Mouse (Mus musculus) CH12.LX (cell line): Measurements from ENCODE around the gene Grm2. TPM values are rescaled to one million over a fixed set of nuclear protein-coding genes. Genes with fewer than 3 reads are reported as not detected.

Experiments
- DNase-seq: peaks from one replicate; pipeline ENCODE4 v3.0.0-alpha.2; 2013; ENCODE audit errors: extremely low read depth
- H3K27ac ChIP-seq: 2 replicates; pipeline ENCODE4 v1.5.1; 2012; ENCODE audit warnings: low read depth, mild to moderate bottlenecking, control low read depth, moderate library complexity; ENCODE audit not compliant: insufficient read depth
- H3K27me3 ChIP-seq: replicated peaks from 2 replicates; pipeline ENCODE3; 2012; ENCODE audit warnings: inconsistent platforms
- H3K36me3 ChIP-seq, 2 experiments: replicated peaks in 1 of 2; 2 replicates each; pipeline versions ENCODE3 to v1.6.1; 2012; ENCODE audit warnings: inconsistent platforms in 1 of 2, low read length in 1 of 2, mild to moderate bottlenecking in 1 of 2, mixed read lengths in 1 of 2, moderate library complexity in 1 of 2; ENCODE audit not compliant: control insufficient read depth in 1 of 2, insufficient read depth in 1 of 2
- H3K4me1 ChIP-seq, 2 experiments: 2 replicates each; pipeline ENCODE4 v1.6.1; 2012; ENCODE audit warnings: inconsistent platforms in 1 of 2, moderate library complexity in 1 of 2; ENCODE audit not compliant: insufficient read depth in 2 of 2, control insufficient read depth in 1 of 2
- H3K4me2 ChIP-seq: 2 replicates; pipeline ENCODE4 v1.6.1; 2012; ENCODE audit warnings: low read depth, mild to moderate bottlenecking, control low read depth; ENCODE audit not compliant: poor library complexity, insufficient read depth, severe bottlenecking
- H3K4me3 ChIP-seq, 3 experiments: fragments of 150-350 bp in 1 of 3; sonication (generic) in 1 of 3; replicated peaks in 1 of 3; 2 replicates each; pipeline versions ENCODE3 to v1.5.1; 2011 to 2012; ENCODE audit warnings: low read depth in 2 of 3, low read length in 2 of 3, mild to moderate bottlenecking in 2 of 3, moderate library complexity in 2 of 3, control low read depth in 1 of 3, improper control_type of control experiment in 1 of 3, inconsistent platforms in 1 of 3, mixed read lengths in 1 of 3; ENCODE audit not compliant: poor library complexity in 1 of 3
- H3K79me2 ChIP-seq: replicated peaks from 2 replicates; pipeline ENCODE4 v1.6.1; 2012; ENCODE audit warnings: mild to moderate bottlenecking, moderate library complexity; ENCODE audit not compliant: control insufficient read depth, poor library complexity, insufficient read depth, severe bottlenecking; ENCODE audit errors: extremely low read depth
- H3K9ac ChIP-seq: 2 replicates; pipeline ENCODE4 v1.6.1; 2012; ENCODE audit warnings: low read depth, mild to moderate bottlenecking, control low read depth, moderate library complexity; ENCODE audit not compliant: insufficient read depth
- H3K9me3 ChIP-seq: replicated peaks from 2 replicates; pipeline ENCODE3; 2012; ENCODE audit warnings: low read length, inconsistent platforms, mixed read lengths
- CHD1 ChIP-seq: IDR thresholded peaks from 2 replicates; pipeline ENCODE4 v1.6.1; 2012; ENCODE audit warnings: low read depth, low read length, improper control_type of control experiment, inconsistent platforms
- CHD2 ChIP-seq: IDR thresholded peaks from 2 replicates; pipeline ENCODE4 v1.6.1; 2011; ENCODE audit warnings: low read length, improper control_type of control experiment
- CTCF ChIP-seq, 2 experiments: IDR thresholded peaks in 1 of 2; conservative IDR thresholded peaks in 1 of 2; 2 replicates each; pipeline ENCODE4 v1.5.1; 2011 to 2012; ENCODE audit warnings: low read depth in 2 of 2, low read length in 2 of 2, improper control_type of control experiment in 1 of 2, inconsistent platforms in 1 of 2, mild to moderate bottlenecking in 1 of 2, moderate library complexity in 1 of 2
- E2F4 ChIP-seq: IDR thresholded peaks from 2 replicates; pipeline ENCODE4 v1.6.1; 2011; ENCODE audit warnings: low read depth, low read length, improper control_type of control experiment; ENCODE audit not compliant: insufficient replicate concordance
- EP300 ChIP-seq: IDR thresholded peaks from 2 replicates; pipeline ENCODE4 v1.6.1; 2011; ENCODE audit warnings: low read length, improper control_type of control experiment
- ETS1 ChIP-seq: conservative IDR thresholded peaks from 2 replicates; pipeline ENCODE4 v1.6.1; 2012; ENCODE audit warnings: low read depth, mild to moderate bottlenecking, inconsistent platforms, low read length, improper control_type of control experiment, moderate library complexity
- HCFC1 ChIP-seq: IDR thresholded peaks from 2 replicates; pipeline ENCODE4 v1.6.1; 2012; ENCODE audit warnings: low read depth, mild to moderate bottlenecking, inconsistent platforms, low read length, improper control_type of control experiment
- IRF4 ChIP-seq: IDR thresholded peaks from 2 replicates; pipeline ENCODE4 v1.6.1; 2014; ENCODE audit warnings: low read depth, mild to moderate bottlenecking, inconsistent platforms, low read length, improper control_type of control experiment
- JUN ChIP-seq: IDR thresholded peaks from 2 replicates; pipeline ENCODE4 v1.6.1; 2011; ENCODE audit warnings: low read depth, mild to moderate bottlenecking, low read length, improper control_type of control experiment, moderate library complexity; ENCODE audit not compliant: insufficient read depth
- JUND ChIP-seq: conservative IDR thresholded peaks from 2 replicates; pipeline ENCODE4 v1.6.1; 2011; ENCODE audit warnings: low read depth, low read length, improper control_type of control experiment
- KAT2A ChIP-seq: IDR thresholded peaks from 2 replicates; pipeline ENCODE4 v1.6.1; 2012; ENCODE audit warnings: low read length, improper control_type of control experiment, inconsistent platforms; ENCODE audit not compliant: insufficient replicate concordance
- MEF2A ChIP-seq: IDR thresholded peaks from 2 replicates; pipeline ENCODE4 v1.6.1; 2014; ENCODE audit warnings: low read depth, mild to moderate bottlenecking, inconsistent platforms, low read length, improper control_type of control experiment, borderline replicate concordance
- MXI1 ChIP-seq: IDR thresholded peaks from 2 replicates; pipeline ENCODE4 v1.6.1; 2011; ENCODE audit warnings: mild to moderate bottlenecking, low read depth, low read length, improper control_type of control experiment
- NELFE ChIP-seq: IDR thresholded peaks from 2 replicates; pipeline ENCODE4 v1.6.1; 2011; ENCODE audit warnings: low read depth, low read length, improper control_type of control experiment
- NRF1 ChIP-seq: IDR thresholded peaks from 2 replicates; pipeline ENCODE4 v1.6.1; 2014; ENCODE audit warnings: low read depth, mild to moderate bottlenecking, inconsistent platforms, low read length, improper control_type of control experiment, moderate library complexity
- RAD21 ChIP-seq: IDR thresholded peaks from 2 replicates; pipeline ENCODE4 v1.6.1; 2011; ENCODE audit warnings: low read depth, mild to moderate bottlenecking, low read length, improper control_type of control experiment, moderate library complexity
- SMC3 ChIP-seq: IDR thresholded peaks from 2 replicates; pipeline ENCODE4 v1.6.1; 2011; ENCODE audit warnings: low read depth, low read length, improper control_type of control experiment
- TBP ChIP-seq: conservative IDR thresholded peaks from 2 replicates; pipeline ENCODE4 v1.6.1; 2011; ENCODE audit warnings: low read depth, low read length, improper control_type of control experiment
- UBTF ChIP-seq: IDR thresholded peaks from 2 replicates; pipeline ENCODE4 v1.6.1; 2012; ENCODE audit warnings: low read depth, mild to moderate bottlenecking, inconsistent platforms, low read length, improper control_type of control experiment, moderate library complexity
- USF1 ChIP-seq: IDR thresholded peaks from 2 replicates; pipeline ENCODE4 v1.6.1; 2014; ENCODE audit warnings: low read depth, mild to moderate bottlenecking, inconsistent platforms, low read length, improper control_type of control experiment
- USF2 ChIP-seq: conservative IDR thresholded peaks from 2 replicates; pipeline ENCODE4 v1.6.1; 2011; ENCODE audit warnings: low read depth, low read length, improper control_type of control experiment
- ZC3H11A ChIP-seq: IDR thresholded peaks from 2 replicates; pipeline ENCODE4 v1.6.1; 2012; ENCODE audit warnings: low read depth, mild to moderate bottlenecking, inconsistent platforms, low read length, improper control_type of control experiment
- ZKSCAN1 ChIP-seq: IDR thresholded peaks from 2 replicates; pipeline ENCODE4 v1.6.1; 2012; ENCODE audit warnings: low read depth, inconsistent platforms, low read length, improper control_type of control experiment, borderline replicate concordance
- ZMIZ1 ChIP-seq: IDR thresholded peaks from 2 replicates; pipeline ENCODE4 v1.6.1; 2012; ENCODE audit warnings: low read depth, mild to moderate bottlenecking, inconsistent platforms, low read length, improper control_type of control experiment
- dilution Hi-C: fragments of 300-500 bp; cut with MboI; formaldehyde crosslinking; loops from 2 replicates; pipeline ENCODE4 v1.14.3; 2020; ENCODE audit warnings: low sequenced_read_pairs; ENCODE audit not compliant: extremely low pct_unique_long_range_greater_than_20kb, extremely low pct_ligation_motif_present
- in situ Hi-C: fragments of 300-500 bp; cut with MboI; formaldehyde crosslinking; loops from 3 replicates; pipeline ENCODE4 v1.14.3; 2019; ENCODE audit warnings: low sequenced_read_pairs, low pct_ligation_motif_present, low pct_unique_long_range_greater_than_20kb, mixed read lengths
- polyA plus RNA-seq: library from polyadenylated mRNA; unstranded; fragments of >175 nt; gene quantifications from 2 replicates; pipeline ENCODE4 v1.2.1, GENCODE M21; 2012; ENCODE audit warnings: low read depth; ENCODE audit not compliant: insufficient read length
- total RNA-seq, 2 experiments: library from RNA; depleted of rRNA; stranded (reverse); fragments of 300-350 nt in 1 of 2; fragments of >200 nt in 1 of 2; gene quantifications; 2 replicates each; pipeline ENCODE4 v1.2.3; 2012 to 2014

The Grm2 gene
- total and polyA plus RNA-seq, 3 experiments, result not detected

DNA sequence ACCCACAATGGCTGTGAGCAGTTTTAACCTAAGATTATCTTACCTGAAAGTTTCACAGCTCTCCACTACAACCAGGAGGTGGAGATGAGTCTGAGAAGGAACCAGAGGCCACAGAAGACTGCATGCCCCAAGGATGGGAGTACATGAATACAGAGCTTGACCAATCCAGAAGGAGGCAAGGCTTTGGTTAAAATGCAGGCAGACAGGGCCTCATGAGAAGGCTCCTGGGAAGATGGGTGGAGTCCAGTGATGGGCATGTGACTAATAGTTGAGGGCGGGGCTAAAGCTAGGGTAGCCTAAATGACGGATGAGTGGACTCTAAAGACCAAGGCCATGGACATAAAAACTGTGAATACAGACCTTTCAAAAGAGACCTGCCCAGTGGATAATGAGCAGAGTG lies 29.6 kb downstream of the Grm2 start, which contains the start of gene Iqcf6:
Gene Iqcf6 (plus strand): TSS at position 301 of the 400 bp plus-strand sequence.
- dilution Hi-C loops, result no loop called here
- peaks cover 73% of the 10 kb centered on the region for H3K27me3 ChIP-seq
- TF ChIP-seq HCFC1 (no peak), ZKSCAN1 (no peak), NRF1 (no peak), CTCF (conservative IDR thresholded peaks at IDR 0.05 in 1 of 2, IDR thresholded peaks at IDR 0.05 in 1 of 2; ENCODE audit: low read depth in 2 of 2, low read length in 2 of 2) (no peak), ZC3H11A (no peak), CHD1 (no peak), ETS1 (no peak), USF2 (no peak), IRF4 (no peak), UBTF (no peak), MEF2A (no peak), MXI1 (no peak), ZMIZ1 (no peak), E2F4 (no peak), JUN (no peak), SMC3 (no peak), RAD21 (no peak), CHD2 (no peak), TBP (no peak), USF1 (no peak)
- DNase-seq, result no peak
- H3K79me2 ChIP-seq, result no peaks in the 10 kb centered on the region
- H3K4me2 ChIP-seq, result no peak within 1 kb of the TSS
- no peak within 1 kb of the TSS for H3K4me3 ChIP-seq
- no peaks in the 10 kb centered on the region for H3K4me1 ChIP-seq
- no peak within 1 kb of the TSS for H3K27ac ChIP-seq
- in situ Hi-C loops, result no loop called here
- no peak within 1 kb of the TSS for H3K9ac ChIP-seq
- H3K36me3 ChIP-seq, result no peaks in the 10 kb centered on the region
- peaks cover 2% of the 10 kb centered on the region for H3K9me3 ChIP-seq

- no peaks in the 10 kb centered on the region for H3K79me2 ChIP-seq
- H3K4me3 ChIP-seq, result no peak overlapping the region
- in situ Hi-C loops (no loop called here), dilution Hi-C loops (no loop called here)
- no peak overlapping the region for H3K27ac ChIP-seq
- no peaks in the 10 kb centered on the region for H3K4me1 ChIP-seq
- no peak for DNase-seq
- H3K27me3 ChIP-seq, result peaks cover 74% of the 10 kb centered on the region
- TF ChIP-seq EP300, result no peak
- TF ChIP-seq NELFE, result no peak
- no peak for TF ChIP-seq JUND
- no peak for TF ChIP-seq ZC3H11A
- TF ChIP-seq KAT2A, result no peak
- no peak for TF ChIP-seq USF2
- TF ChIP-seq USF1, result no peak
- no peak for TF ChIP-seq ZMIZ1
- H3K36me3 ChIP-seq, result no peaks in the 10 kb centered on the region
- no peak overlapping the region for H3K4me2 ChIP-seq
- no peak overlapping the region for H3K9ac ChIP-seq
- peaks cover 5% of the 10 kb centered on the region for H3K9me3 ChIP-seq
These were observed 38.4 kb downstream of the Grm2 start for GRCm38 (mm10) chr9:106617496-106617895.
